Mouse (Mus musculus) midbrain, embryonic 14.5 days (tissue): ENCODE measurements around the gene Gm28044. TPM values are rescaled to one million over a fixed set of nuclear protein-coding genes. Genes with fewer than 3 reads are reported as not detected.
"Not testable (repeated sequence)": the region's sequence is repeated elsewhere in the genome, so short reads cannot be mapped to it uniquely, and the experiment has no call there.

Source experiments
- ATAC-seq: fragments of 200-750 bp; cut with Nextera tagmentation; 2 replicates; pipeline ENCODE4 v1.8.0; 2017; ENCODE audit warnings: moderate number of reproducible peaks, moderate library complexity; ENCODE audit not compliant: low FRiP score, low TSS enrichment
- DNase-seq: peaks from one replicate; pipeline ENCODE4 v3.0.0-alpha.2; 2015
- H3K27ac ChIP-seq: fragments of 300-500 bp; sonication (generic); replicated peaks from 2 replicates; pipeline ENCODE4 v1.5.1; 2014; ENCODE audit warnings: mild to moderate bottlenecking, low read depth, low read length, moderate library complexity
- H3K27me3 ChIP-seq: fragments of 300-500 bp; sonication (generic); 2 replicates; pipeline ENCODE4 v1.6.1; 2014; ENCODE audit warnings: low read length, control low read depth, mixed read lengths; ENCODE audit not compliant: control insufficient read depth, insufficient read depth
- H3K36me3 ChIP-seq: fragments of 300-500 bp; sonication (generic); 2 replicates; pipeline ENCODE4 v1.6.1; 2014; ENCODE audit warnings: low read length, control low read depth; ENCODE audit not compliant: control insufficient read depth, insufficient read depth
- H3K4me1 ChIP-seq: fragments of 300-500 bp; sonication (generic); 2 replicates; pipeline ENCODE4 v1.6.1; 2014; ENCODE audit warnings: mild to moderate bottlenecking, antibody characterized with exemption, low read length, control low read depth; ENCODE audit not compliant: control insufficient read depth, insufficient read depth
- H3K4me2 ChIP-seq: fragments of 300-500 bp; sonication (generic); 2 replicates; pipeline ENCODE4 v1.6.1; 2014; ENCODE audit warnings: mild to moderate bottlenecking, low read length, moderate library complexity
- H3K4me3 ChIP-seq: fragments of 300-500 bp; sonication (generic); replicated peaks from 2 replicates; pipeline ENCODE4 v1.5.1; 2014; ENCODE audit warnings: low read depth, low read length
- H3K9ac ChIP-seq: fragments of 300-500 bp; sonication (generic); replicated peaks from 2 replicates; pipeline ENCODE4 v1.6.1; 2014; ENCODE audit warnings: mild to moderate bottlenecking, low read length, moderate library complexity
- H3K9me3 ChIP-seq: fragments of 300-500 bp; sonication (generic); 2 replicates; pipeline ENCODE4 v1.6.1; 2016; ENCODE audit warnings: low read length, control low read depth, mixed read lengths; ENCODE audit not compliant: control insufficient read depth
- WGBS: fragments of 180-500 bp; shearing (Covaris S2); extraction: QIAGEN DNeasy Blood & Tissue Kit; methylation state at CpG from one replicate; pipeline ENCODE4 v1.1.7; 2014; 5-methylcytosine and 5-hydroxymethylcytosine counted together
- polyA plus RNA-seq: library from polyadenylated mRNA; unstranded; fragments of >200 nt; fragmentation: Nextera tagmentation; extraction: Ambion mirVana; gene quantifications from 2 replicates; pipeline ENCODE4 v1.2.1, GENCODE M21; 2014

Gm28044 gene
- polyA plus RNA-seq, 1 experiment from 2014 or later, result not detected

- peaks cover 2% of the 10 kb centered on the region; the same call in 1 of the 2 replicates for H3K9me3 ChIP-seq
- WGBS, result 34% methylated on average over 5 of the region's 5 CpGs
- no peaks in the 10 kb centered on the region for H3K36me3 ChIP-seq
- H3K27ac ChIP-seq, result peak overlapping the region; percentile 33
- H3K27me3 ChIP-seq, result no peaks in the 10 kb centered on the region
- peak overlapping the region; percentile 79 for H3K9ac ChIP-seq
- H3K4me1 ChIP-seq, result peaks cover 6% of the 10 kb centered on the region; the same call in 1 of the 2 replicates
- H3K4me2 ChIP-seq, result peak overlapping the region; percentile 89
- H3K4me3 ChIP-seq, result peak overlapping the region; percentile 70
- DNase-seq (peak; percentile 51), ATAC-seq (peak; percentile 74; the same call in 1 of the 2 replicates)
Measured at GRCm38 (mm10) chr13:67306718-67307117, 53.6 kb downstream of the Gm28044 start.

- Histone ChIP-seq H3K4me2 (peak within 1 kb of the TSS; percentile 89), H3K36me3 (no peaks in the 10 kb centered on the region), H3K9me3 (no peaks in the 10 kb centered on the region), H3K9ac (peak within 1 kb of the TSS; percentile 79), H3K4me3 (peak within 1 kb of the TSS; percentile 70), H3K4me1 (peaks cover 6% of the 10 kb centered on the region; the same call in 1 of the 2 replicates), H3K27me3 (no peaks in the 10 kb centered on the region), H3K27ac (peak within 1 kb of the TSS; percentile 33)
- DNase-seq (peak; percentile 97), ATAC-seq (peak; percentile 97)
- 9% methylated on average over 16 of the region's 16 CpGs for WGBS
Measured at GRCm38 (mm10) chr13:67305822-67306672, 54.3 kb downstream of the Gm28044 start, which contains the start of gene Zfp457. Gene Zfp457 (minus strand): TSS chr13:67306485.

GRCm38 (mm10) chr13:67278314-67278713, 82.0 kb downstream of the Gm28044 start, which contains the start of gene Zfp458:
Gene Zfp458 (minus strand): TSS chr13:67278466.
- Histone ChIP-seq H3K36me3 (no peaks in the 10 kb centered on the region), H3K4me3 (no peak within 1 kb of the TSS), H3K4me2 (no peak within 1 kb of the TSS), H3K9me3 (no peaks in the 10 kb centered on the region), H3K4me1 (no peaks in the 10 kb centered on the region), H3K27ac (no peak within 1 kb of the TSS), H3K27me3 (no peaks in the 10 kb centered on the region), H3K9ac (no peak within 1 kb of the TSS)
- DNase-seq (peak; percentile 47), ATAC-seq (no peak; the same call in 1 of the 2 replicates)
- 51% methylated on average over 7 of the region's 7 CpGs for WGBS

GRCm38 (mm10) chr13:67269383-67270065, 90.8 kb downstream of the Gm28044 start:
- WGBS, result 49% methylated on average over 8 of the region's 9 CpGs
- H3K36me3 ChIP-seq, H3K9me3 ChIP-seq, H3K4me1 ChIP-seq, H3K27me3 ChIP-seq: not testable (repeated sequence)
- ATAC-seq (peak; percentile 69), DNase-seq (peak; percentile 1)
- Histone ChIP-seq H3K4me3 (peak overlapping the region; percentile 69), H3K4me2 (peak overlapping the region; percentile 74), H3K9ac (peak overlapping the region; percentile 68), H3K27ac (0 out of 2 replicates have a peak overlapping the region, but pooled peaks have one; percentile 10)

GRCm38 (mm10) chr13:67268568-67269369, 91.6 kb downstream of the Gm28044 start:
- Histone ChIP-seq H3K27me3 (no peaks in the 10 kb centered on the region), H3K36me3 (no peaks in the 10 kb centered on the region), H3K9ac (peak overlapping the region; percentile 68), H3K4me2 (peak overlapping the region; percentile 74), H3K9me3 (peaks cover 8% of the 10 kb centered on the region), H3K4me1 (peaks cover 7% of the 10 kb centered on the region; the same call in 1 of the 2 replicates), H3K4me3 (peak overlapping the region; percentile 69), H3K27ac (0 out of 2 replicates have a peak overlapping the region, but pooled peaks have one; percentile 10)
- 8% methylated on average over 18 of the region's 18 CpGs for WGBS
- ATAC-seq, result peak; percentile 98
- DNase-seq, result peak; percentile 91

Other genes with a start within 250 kb of the Gm28044 start
- not detected in 2 replicates for gene Rslcan18, start 244.3 kb downstream of the Gm28044 start, polyA plus RNA-seq
- gene Zfp759, start 238.9 kb downstream of the Gm28044 start, polyA plus RNA-seq, result 5.5 and 5.8 TPM in 2 replicates
- gene Rsl1, start 187.4 kb downstream of the Gm28044 start, polyA plus RNA-seq, result 5.4 and 6.2 TPM in 2 replicates
- 1.5 and 3.1 TPM in 2 replicates for gene Zfp455, start 166.0 kb downstream of the Gm28044 start, polyA plus RNA-seq
- gene Zfp458, start 82.1 kb downstream of the Gm28044 start, polyA plus RNA-seq, result 7.0 and 8.3 TPM in 2 replicates
- gene Zfp457, start 54.1 kb downstream of the Gm28044 start, polyA plus RNA-seq, result 0.76 and 0.92 TPM in 2 replicates
- gene Zfp595, start 28.0 kb downstream of the Gm28044 start, polyA plus RNA-seq, result 2.1 TPM in 2 replicates
- 0.65 and 0.82 TPM in 2 replicates for gene Zfp953, start 69 bp upstream of the Gm28044 start, polyA plus RNA-seq
- gene Gm28041, start 15.2 kb upstream of the Gm28044 start, polyA plus RNA-seq, result 0.38 TPM in 1 of 2 replicates, not detected in the other
- 0.78 and 0.93 TPM in 2 replicates for gene Zfp456, start 15.3 kb upstream of the Gm28044 start, polyA plus RNA-seq
- gene Zfp429, start 39.3 kb upstream of the Gm28044 start, polyA plus RNA-seq, result 2.7 and 3.6 TPM in 2 replicates
- gene Zfp459, start 60.9 kb upstream of the Gm28044 start, polyA plus RNA-seq, result 0.72 TPM in 2 replicates
- 6.0 and 7.6 TPM in 2 replicates for gene Zfp874a, start 91.1 kb upstream of the Gm28044 start, polyA plus RNA-seq
- 2.3 and 2.7 TPM in 2 replicates for gene Zfp874b, start 123.7 kb upstream of the Gm28044 start, polyA plus RNA-seq
- gene Zfp58, start 140.0 kb upstream of the Gm28044 start, polyA plus RNA-seq, result 10.1 and 15.5 TPM in 2 replicates
- 0.42 TPM in 1 of 2 replicates, not detected in the other for gene Gm26965, start 165.6 kb upstream of the Gm28044 start, polyA plus RNA-seq
- gene Zfp87, start 165.6 kb upstream of the Gm28044 start, polyA plus RNA-seq, result 39.9 and 45.3 TPM in 2 replicates
- 18.1 and 22.0 TPM in 2 replicates for gene Zfp748, start 193.3 kb upstream of the Gm28044 start, polyA plus RNA-seq
- gene Zfp729b, start 249.2 kb upstream of the Gm28044 start, polyA plus RNA-seq, result 4.8 and 6.6 TPM in 2 replicates